Mouse (Mus musculus): Measurements from ENCODE around the gene Ifih1.
A peak's percentile ranks its signal among the peaks of the same experiment; 100 is the strongest.

The Ifih1 gene

GRCm38 (mm10) chr2:62646014-62646645 lies at the start of gene Ifih1:
Gene Ifih1, minus strand, starts transcription at chr2:62646255.
- peak; percentile 58 to 76 for DNase-seq

DNA sequence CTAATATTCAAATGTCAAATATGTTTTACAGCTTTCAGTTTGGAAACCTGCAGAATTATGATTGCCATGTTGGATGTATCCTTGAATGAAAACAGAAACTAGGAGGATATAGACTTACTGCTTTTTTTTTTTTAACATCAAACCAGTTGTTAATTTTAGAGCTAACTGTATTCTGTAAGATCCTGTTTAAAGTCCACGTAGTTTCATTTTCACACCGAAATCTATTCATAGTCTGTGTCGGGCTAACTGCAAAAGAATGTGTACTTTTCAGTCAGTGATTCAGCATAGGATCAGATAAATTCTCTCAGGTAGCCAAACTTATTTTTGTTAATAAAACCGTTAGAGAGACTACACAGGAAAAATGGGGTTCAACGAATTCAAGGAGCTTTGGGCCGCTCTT lies 39.9 kb upstream of the Ifih1 start:
- no peak for DNase-seq

GRCm38 (mm10) chr2:62684989-62685595 lies 39.0 kb upstream of the Ifih1 start:
- DNase-seq = no peak

GRCm38 (mm10) chr2:62681667-62682066 lies 35.6 kb upstream of the Ifih1 start:
- no peak for DNase-seq

GRCm38 (mm10) chr2:62672788-62673187 lies 26.7 kb upstream of the Ifih1 start:
- no peak for DNase-seq

DNA sequence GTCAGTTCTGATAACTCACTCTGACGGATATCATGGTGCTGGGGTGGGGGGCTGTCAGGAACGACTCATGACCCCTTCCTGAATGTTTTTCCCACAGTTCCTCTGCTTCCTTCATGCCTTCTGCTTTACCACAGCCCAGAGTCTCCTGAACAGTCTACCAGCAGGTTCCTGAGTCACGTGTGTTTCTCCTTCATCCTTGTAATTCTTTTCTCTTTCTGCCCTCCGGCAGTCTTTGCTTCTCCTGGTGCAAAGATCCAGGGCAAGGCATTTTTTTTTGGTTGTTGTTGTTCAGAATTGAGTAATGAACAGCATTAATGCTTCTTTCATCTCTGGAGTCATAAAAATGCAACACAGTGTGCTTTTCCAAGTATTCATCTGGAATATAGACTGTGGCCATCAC lies 24.7 kb upstream of the Ifih1 start:
- DNase-seq = no peak

DNA sequence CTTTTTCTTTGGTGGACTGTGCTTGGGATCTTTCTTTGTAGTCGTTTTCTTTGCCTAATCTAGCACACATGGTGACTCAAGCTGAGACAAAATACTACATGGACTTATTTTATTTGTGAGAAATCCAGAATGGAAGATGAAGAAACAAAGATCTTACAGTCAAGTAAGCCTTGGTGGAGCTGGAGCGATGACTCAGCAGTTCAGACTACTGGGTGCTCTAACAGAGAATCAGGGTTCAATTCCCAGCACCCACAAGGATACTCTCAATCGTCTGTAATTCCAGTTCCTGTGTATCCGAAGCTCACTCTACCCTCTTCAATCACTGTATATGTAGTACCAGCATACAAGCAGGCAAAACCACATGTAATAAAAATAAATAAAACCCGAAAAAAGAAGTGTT lies 24.2 kb upstream of the Ifih1 start:
- DNase-seq = no peak

GRCm38 (mm10) chr2:62669848-62670247 lies 23.8 kb upstream of the Ifih1 start:
- DNase-seq = no peak

GRCm38 (mm10) chr2:62665536-62665935 lies 19.5 kb upstream of the Ifih1 start:
- DNase-seq = no peak

- DNase-seq = no peak
Measured at GRCm38 (mm10) chr2:62664839-62665238, 18.8 kb upstream of the Ifih1 start.

DNA sequence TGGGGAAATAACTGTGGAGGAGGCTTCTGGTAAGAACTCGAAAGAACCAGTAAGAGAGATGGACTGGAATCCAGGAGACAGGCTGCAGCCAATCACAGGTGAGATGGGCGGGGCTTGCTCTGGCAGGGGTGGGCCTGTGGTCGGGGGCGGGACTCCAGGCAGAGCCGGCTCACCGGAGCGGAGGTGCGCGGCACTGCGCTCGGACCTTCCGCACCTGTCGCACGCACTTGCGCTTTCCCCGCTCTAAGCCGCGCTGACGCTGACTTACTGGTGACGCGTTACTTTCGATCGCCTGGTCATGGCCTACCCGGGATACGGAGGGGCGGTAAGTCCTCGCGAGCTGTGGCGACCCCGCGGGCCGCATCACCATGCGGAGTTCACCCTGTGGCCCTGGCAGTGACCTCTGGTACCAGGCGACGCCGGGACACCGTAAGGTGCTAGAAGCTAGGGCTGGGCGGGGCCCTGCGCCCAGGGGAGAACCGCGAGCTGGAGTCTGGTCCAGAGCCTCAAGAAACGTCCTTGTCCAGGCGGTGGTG lies 18.1 kb upstream of the Ifih1 start, which contains the start of gene Gca:
Gene Gca (plus strand): TSS at position 151 of the 536 bp plus-strand sequence.
- DNase-seq = peak; percentile 54 to 70

GRCm38 (mm10) chr2:62662560-62662959 lies 16.5 kb upstream of the Ifih1 start:
- no peak for DNase-seq

DNA sequence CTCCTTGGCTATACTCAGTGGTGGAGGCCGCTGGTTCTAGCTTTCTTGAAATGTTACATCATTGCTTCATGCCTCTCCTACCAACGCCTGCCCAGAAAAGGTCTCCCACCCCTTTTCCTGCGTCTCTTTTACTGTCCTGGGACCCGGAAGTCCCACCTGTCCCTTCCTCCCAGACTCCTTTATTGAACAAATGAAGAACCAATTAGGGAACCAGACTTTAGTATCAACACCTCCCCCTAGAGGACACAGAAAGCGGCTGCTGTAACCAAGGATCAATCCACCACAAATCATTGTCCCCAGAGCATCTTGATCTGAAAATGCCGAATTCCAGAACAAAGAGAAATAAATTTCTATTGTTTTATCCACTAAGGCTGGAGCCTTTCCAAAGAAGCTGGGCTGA lies 14.5 kb upstream of the Ifih1 start:
- no peak for DNase-seq

- DNase-seq = no peak
Measured at GRCm38 (mm10) chr2:62656072-62656471, 10.0 kb upstream of the Ifih1 start.

DNA sequence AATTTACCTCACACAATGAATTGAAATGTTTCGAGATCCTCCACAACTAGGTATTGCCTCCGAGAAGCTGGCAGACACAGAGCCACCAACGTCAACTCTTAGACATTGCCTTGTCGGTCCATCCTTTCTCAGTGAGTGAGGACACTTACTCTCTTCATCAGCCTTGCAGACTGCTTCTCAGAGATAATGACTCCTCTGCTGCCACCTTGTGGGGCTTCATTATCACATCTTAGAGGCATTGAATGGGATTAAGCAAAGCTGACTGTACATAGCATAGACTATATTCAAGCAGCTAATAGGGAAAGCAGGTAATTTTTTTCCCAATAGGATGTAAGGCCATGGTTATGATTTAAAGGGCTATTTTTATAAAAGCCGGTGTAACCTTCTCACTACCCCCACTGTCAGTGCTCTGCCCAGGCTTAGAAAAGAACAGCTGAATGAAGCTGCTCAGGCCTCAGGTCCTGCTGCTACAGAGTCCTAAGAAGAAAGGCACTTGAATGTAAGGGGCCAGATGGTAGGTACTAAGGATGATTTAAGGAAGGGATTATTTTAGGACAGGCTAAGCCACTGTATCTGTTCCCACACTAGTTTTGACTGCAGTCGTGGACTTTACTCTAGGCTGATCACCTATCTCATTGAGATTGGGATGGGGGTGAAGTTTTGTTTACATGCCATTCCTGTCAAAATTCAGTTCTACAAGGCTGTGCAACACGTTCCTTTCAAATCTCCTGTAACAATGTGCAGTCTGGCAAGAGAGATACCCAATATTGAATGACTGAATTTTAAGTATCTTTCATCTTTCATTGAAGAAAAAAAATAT lies 8.7 kb upstream of the Ifih1 start:
- DNase-seq = peak in 1 of 2 experiments; percentile 63

DNA sequence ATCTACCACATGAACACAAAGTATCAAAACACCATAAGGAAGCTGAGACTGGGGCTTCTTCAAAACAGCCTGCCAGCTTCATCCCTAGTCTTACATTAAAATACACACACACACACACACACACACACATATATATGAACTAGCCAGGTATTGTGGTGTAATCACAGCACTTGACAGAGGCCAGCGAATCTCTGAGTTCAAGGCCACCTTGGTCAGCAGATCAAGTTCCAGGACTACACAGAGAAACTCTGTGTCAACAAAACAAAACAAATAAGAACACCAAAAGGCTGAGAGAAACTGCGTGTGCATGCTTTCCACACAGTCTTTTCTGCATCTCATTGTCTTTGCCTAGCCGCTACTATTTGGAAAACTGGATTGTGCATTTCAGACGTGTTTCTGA lies 6.4 kb upstream of the Ifih1 start:
- DNase-seq = no peak

DNA sequence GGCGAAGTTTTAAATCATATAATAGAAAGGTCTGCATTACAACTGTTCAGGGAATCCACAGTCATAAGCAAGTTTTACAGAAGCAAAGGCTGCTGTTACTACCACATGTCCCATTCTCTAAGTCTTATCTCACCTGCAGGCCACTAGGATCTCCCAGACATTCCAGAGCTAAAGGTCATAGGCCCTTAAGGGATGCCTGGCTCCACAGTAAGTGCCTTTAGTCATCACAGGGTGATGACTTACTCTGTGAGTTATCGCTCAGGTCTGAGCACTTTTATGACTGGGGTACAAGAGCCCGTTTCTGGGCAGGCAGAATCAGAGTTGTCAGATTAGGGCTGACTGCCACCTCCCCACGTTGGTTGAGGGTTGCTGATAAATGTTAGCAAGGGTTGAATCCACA lies 5.8 kb upstream of the Ifih1 start:
- DNase-seq = no peak

DNA sequence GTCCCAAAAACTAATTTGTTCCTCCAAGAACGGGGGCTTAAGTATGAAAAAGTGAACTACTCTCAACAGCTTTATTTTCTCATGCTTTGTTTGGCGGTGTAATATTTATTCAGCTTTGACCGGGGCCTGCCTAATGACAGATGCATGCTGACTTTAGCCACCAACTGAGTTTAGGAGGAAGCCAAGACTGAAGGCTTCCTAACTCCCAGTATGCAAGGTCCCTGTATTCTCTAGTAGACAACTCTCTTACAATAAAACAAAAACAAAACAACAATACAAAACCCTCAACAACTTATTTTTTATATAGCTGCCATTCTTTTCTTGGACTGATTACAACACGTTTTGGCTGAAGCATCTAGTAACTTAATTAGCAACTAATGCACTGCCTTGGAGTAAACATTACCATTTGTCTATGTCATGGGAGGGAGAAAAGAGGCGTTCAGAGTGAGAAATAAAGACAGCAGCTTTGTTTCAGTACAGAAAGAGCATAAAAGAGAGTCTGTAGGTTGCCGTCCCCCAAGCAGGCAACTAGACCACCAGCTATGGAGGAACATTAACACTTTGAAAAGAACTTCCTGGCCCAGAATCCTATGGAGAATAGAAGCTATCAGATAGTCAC lies 725 bp upstream of the Ifih1 start:
- DNase-seq = no peak

DNA sequence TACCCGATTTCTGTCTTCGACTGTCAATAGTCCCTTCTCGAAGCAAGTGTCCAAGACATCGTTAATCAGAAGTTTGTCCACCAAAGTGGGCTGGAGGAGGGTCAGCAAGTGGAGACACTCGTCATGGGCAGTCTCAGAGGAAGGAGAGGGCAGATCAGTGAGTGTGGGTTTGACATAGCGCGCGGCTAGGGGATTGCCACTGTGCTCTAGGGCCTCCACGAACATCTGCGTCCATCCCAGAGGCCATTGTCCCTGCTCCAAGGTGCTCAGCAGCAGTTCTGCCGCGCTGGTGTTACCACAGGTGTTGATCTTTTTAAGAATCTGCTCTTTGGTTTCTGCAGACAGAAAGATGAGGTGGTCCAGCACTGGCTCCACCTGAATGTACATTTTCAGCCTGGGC lies 580 bp downstream of the Ifih1 start:
- DNase-seq = peak; percentile 7 to 30

DNA sequence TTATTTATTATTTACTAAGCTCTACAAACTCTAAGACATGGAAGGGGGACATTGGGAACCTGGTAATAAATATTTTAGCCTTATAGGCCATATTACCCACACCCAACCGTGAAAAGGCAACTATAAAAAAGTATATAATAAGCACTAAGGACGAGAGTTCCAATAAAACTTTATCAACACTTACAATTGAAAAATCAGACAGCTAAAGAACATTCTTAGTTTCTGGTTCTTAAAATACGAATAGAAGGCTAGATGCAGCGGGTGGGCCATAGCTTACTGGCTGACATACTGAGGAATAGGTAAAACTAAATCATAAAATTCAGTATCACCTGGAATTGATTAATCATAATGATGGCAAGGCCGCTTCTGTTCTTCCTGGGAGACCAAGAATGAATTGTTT lies 1.2 kb downstream of the Ifih1 start:
- no peak for DNase-seq

DNA sequence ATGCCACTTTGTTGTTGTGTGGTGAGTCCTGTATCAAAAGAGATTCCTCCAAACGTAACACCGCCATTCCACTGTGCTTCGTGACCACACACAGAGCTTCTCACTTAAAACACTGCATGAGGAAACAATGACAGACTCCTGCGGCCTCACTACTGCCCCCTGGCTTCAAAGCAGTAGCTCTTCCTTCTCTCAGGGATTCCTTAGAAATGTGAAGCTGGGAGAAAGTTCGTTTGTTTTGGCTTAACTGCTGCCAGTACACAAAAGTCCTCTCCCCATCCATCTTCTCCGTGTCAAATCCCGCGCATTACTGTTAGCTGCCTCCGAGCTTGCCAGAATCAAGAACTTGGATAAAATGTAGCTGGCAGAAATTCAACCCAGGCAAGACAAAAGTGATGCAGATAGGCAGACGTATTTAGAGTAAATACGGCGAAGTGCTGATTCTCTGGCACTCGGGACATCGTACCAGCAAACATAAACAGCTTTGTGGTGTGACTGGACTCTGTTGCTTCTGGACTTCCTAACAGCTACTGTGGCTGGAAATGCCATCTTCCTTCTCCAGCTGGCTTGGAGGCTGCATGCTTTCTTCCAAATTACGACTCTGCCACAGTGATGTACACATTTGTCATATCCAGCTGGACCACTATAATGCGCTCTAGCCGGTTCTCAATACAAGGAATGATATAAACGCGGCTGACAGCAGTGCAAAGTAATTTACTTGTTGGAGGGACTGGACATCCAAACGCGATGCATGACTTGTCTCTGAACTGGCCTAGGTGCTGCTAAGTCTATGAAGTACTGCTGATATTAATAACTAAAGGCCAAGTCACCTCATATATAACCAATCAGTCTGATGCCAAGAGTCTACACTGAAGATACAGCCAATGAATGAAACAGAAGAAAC lies 2.4 kb downstream of the Ifih1 start:
- DNase-seq = peak; percentile 24 to 52

DNA sequence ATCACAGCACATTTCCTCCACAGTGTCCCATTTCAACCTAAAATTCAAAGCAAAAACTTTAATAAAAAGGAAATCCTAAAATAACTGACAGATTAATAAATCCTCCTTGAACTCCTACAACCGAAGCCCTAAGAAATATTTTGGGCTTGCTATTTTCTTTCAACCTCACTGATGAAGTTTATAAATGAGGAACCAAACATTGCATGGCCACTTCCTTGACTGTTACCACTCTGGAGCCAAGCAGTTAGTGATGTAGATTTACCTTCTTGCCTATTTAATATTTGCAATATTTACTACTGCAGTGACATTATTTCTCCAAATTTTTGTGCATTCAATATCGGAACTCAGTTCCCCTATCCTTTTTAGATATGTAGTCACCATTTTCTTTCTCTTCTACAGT lies 6.2 kb downstream of the Ifih1 start:
- no peak for DNase-seq

Data from spleen, adult 18-20 months (tissue).